ENCODE assay signal across 7 mouse cellular contexts in the genomic region with DNA sequence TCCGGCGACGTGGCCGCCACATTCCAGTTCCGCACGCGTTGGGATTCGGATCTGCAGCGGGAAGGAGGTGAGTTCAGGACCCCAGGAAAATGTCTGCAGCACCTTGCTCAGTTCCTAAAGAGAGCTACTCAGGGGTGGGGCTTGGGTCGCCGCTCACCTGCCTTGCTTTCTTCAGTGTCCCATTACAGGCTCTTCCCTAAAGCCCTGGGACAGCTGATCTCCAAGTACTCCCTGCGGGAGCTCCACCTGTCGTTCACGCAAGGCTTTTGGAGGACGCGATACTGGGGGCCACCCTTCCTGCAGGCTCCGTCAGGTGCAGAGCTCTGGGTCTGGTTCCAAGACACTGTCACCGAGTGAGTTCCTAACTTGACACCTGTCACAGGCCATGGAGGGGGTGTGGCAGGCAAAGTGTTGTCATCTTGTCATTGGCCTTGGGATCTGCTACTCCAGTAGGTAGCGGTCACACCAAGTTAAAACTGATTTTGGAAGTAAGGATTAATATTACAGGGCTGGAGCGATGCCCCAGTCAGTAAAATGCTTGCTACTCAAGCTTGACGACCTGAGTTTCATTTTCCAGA. TPM values are rescaled to one million over a fixed set of nuclear protein-coding genes. Genes with fewer than 3 reads are reported as not detected.
DNase-seq lines count a peak whose midpoint lies in the region; ATAC-seq lines count a peak whose summit lies in the region.

No protein-coding gene starts in this region.

- peaks cover 19% of the 10 kb centered on the region for H3K36me3 ChIP-seq in lung, embryonic 15.5 days
- H3K36me3 ChIP-seq in embryonic facial prominence, embryonic 14.5 days (ENCODE audit: control insufficient read depth, insufficient read depth, low read length) = peaks cover 36% of the 10 kb centered on the region
- peaks cover 30% of the 10 kb centered on the region for H3K36me3 ChIP-seq in neural tube, embryonic 12.5 days

- H3K9me3 ChIP-seq in lung, embryonic 15.5 days = no peaks in the 10 kb centered on the region
- no peaks in the 10 kb centered on the region for H3K9me3 ChIP-seq in embryonic facial prominence, embryonic 14.5 days (ENCODE audit: control insufficient read depth, low read length)
- H3K9me3 ChIP-seq in neural tube, embryonic 12.5 days = no peaks in the 10 kb centered on the region

- H3K27ac ChIP-seq in lung, embryonic 15.5 days = no peak overlapping the region
- no peak overlapping the region for H3K27ac ChIP-seq in embryonic facial prominence, embryonic 14.5 days (replicated peaks; ENCODE audit: low read depth, low read length)
- H3K27ac ChIP-seq in neural tube, embryonic 12.5 days = no peak overlapping the region

- peak overlapping the region; percentile 85 for H3K4me2 ChIP-seq in lung, embryonic 15.5 days
- H3K4me2 ChIP-seq in embryonic facial prominence, embryonic 14.5 days (ENCODE audit: low read depth, low read length) = peak overlapping the region; percentile 79
- peak overlapping the region; percentile 98 for H3K4me2 ChIP-seq in neural tube, embryonic 12.5 days (replicated peaks)

- H3K4me1 ChIP-seq in lung, embryonic 15.5 days = peaks cover 13% of the 10 kb centered on the region
- H3K4me1 ChIP-seq in embryonic facial prominence, embryonic 14.5 days (ENCODE audit: control insufficient read depth, insufficient read depth, low read length) = 0 out of 2 replicates have a peak, but pooled peaks cover 12% of the 10 kb centered on the region
- peaks cover 7% of the 10 kb centered on the region; the same call in 1 of the 2 replicates for H3K4me1 ChIP-seq in neural tube, embryonic 12.5 days

- 6% methylated on average over 21 of the region's 21 CpGs for WGBS in lung, embryonic 15.5 days
- 7% methylated on average over 21 of the region's 21 CpGs for WGBS in embryonic facial prominence, embryonic 14.5 days
- WGBS in neural tube, embryonic 12.5 days = 7% methylated on average over 21 of the region's 21 CpGs

- peak overlapping the region; percentile 80 for H3K4me3 ChIP-seq in lung, embryonic 15.5 days
- peak overlapping the region; percentile 75 for H3K4me3 ChIP-seq in embryonic facial prominence, embryonic 14.5 days (ENCODE audit: low read depth, low read length)
- peak overlapping the region; percentile 85 for H3K4me3 ChIP-seq in neural tube, embryonic 12.5 days

- H3K27me3 ChIP-seq in lung, embryonic 15.5 days = no peaks in the 10 kb centered on the region
- H3K27me3 ChIP-seq in embryonic facial prominence, embryonic 14.5 days (replicated peaks; ENCODE audit: control insufficient read depth, insufficient read depth, low read length) = no peaks in the 10 kb centered on the region
- no peaks in the 10 kb centered on the region for H3K27me3 ChIP-seq in neural tube, embryonic 12.5 days (replicated peaks)

- ATAC-seq in lung, embryonic 15.5 days (ENCODE audit: borderline replicate concordance, extremely low read depth, low FRiP score, low TSS enrichment) = no peak
- ATAC-seq in embryonic facial prominence, embryonic 14.5 days (ENCODE audit: low read depth) = no peak; the same call in none of the 2 replicates
- ATAC-seq in inflammation-experienced regulatory T-cells, adult 6 months = peak; percentile 11
- ATAC-seq in neural tube, embryonic 12.5 days (ENCODE audit: low FRiP score, low read depth) = peak; percentile 23; the same call in 1 of the 2 replicates

- H3K9ac ChIP-seq in lung, embryonic 15.5 days = peak overlapping the region; percentile 61
- peak overlapping the region; percentile 71 for H3K9ac ChIP-seq in embryonic facial prominence, embryonic 14.5 days (ENCODE audit: low read depth, low read length)
- peak overlapping the region; percentile 69 for H3K9ac ChIP-seq in neural tube, embryonic 12.5 days

- DNase-seq in lung, postnatal 4 days = no peak
- DNase-seq in embryonic facial prominence, embryonic 14.5 days (ENCODE audit: low spot score) = peak; percentile 23
- no peak for DNase-seq in embryo, embryonic 11 days
- no peak for DNase-seq in left cerebral cortex, adult 9 months (ENCODE audit: low spot score in 2 of 2)

RNA-seq across cellular contexts. Expression of gene Pigt, which starts 0.5 kb away (rescaled TPM):
- 60.8 and 64.6 TPM in 2 replicates for polyA plus RNA-seq in lung, embryonic 15.5 days (2015; fragmentation: Nextera tagmentation; extraction: Ambion mirVana)
- polyA plus RNA-seq in embryonic facial prominence, embryonic 14.5 days (2014; fragmentation: Nextera tagmentation; extraction: Ambion mirVana) = 72.9 and 76.9 TPM in 2 replicates
- polyA plus RNA-seq in inflammation-experienced regulatory T-cells, adult 6 months (2017; shearing (Covaris generic)) = 10 to 100 TPM; 13.6 to 36.2 (median 30.9) TPM
- polyA plus RNA-seq in neural tube, embryonic 12.5 days (2016; fragmentation: Nextera tagmentation; extraction: Ambion mirVana) = 50.0 and 55.3 TPM in 2 replicates

RNA-seq across cellular contexts. Expression of gene Dbndd2, which starts 11.9 kb away (rescaled TPM):
- polyA plus RNA-seq in lung, embryonic 15.5 days (2015; fragmentation: Nextera tagmentation; extraction: Ambion mirVana) = 8.8 and 10.1 TPM in 2 replicates
- polyA plus RNA-seq in embryonic facial prominence, embryonic 14.5 days (2014; fragmentation: Nextera tagmentation; extraction: Ambion mirVana) = 4.1 and 10.5 TPM in 2 replicates
- polyA plus RNA-seq in inflammation-experienced regulatory T-cells, adult 6 months (2017; shearing (Covaris generic)) = 1 to 10 TPM; 1.5 to 7.5 (median 7.1) TPM
- polyA plus RNA-seq in neural tube, embryonic 12.5 days (2016; fragmentation: Nextera tagmentation; extraction: Ambion mirVana) = 5.8 and 7.0 TPM in 2 replicates

RNA-seq across cellular contexts. Expression of gene Trp53tg5, which starts 24.3 kb away (rescaled TPM):
- polyA plus RNA-seq in lung, embryonic 15.5 days (2015; fragmentation: Nextera tagmentation; extraction: Ambion mirVana) = not detected in 2 replicates
- polyA plus RNA-seq in embryonic facial prominence, embryonic 14.5 days (2014; fragmentation: Nextera tagmentation; extraction: Ambion mirVana) = not detected in 2 replicates
- polyA plus RNA-seq in inflammation-experienced regulatory T-cells, adult 6 months (2017; shearing (Covaris generic)) = not detected
- polyA plus RNA-seq in neural tube, embryonic 12.5 days (2016; fragmentation: Nextera tagmentation; extraction: Ambion mirVana) = not detected in 2 replicates

RNA-seq across cellular contexts. Expression of gene Gm20458, which starts 37.0 kb away (rescaled TPM):
- 17.1 and 17.6 TPM in 2 replicates for polyA plus RNA-seq in lung, embryonic 15.5 days (2015; fragmentation: Nextera tagmentation; extraction: Ambion mirVana)
- 12.5 and 14.7 TPM in 2 replicates for polyA plus RNA-seq in embryonic facial prominence, embryonic 14.5 days (2014; fragmentation: Nextera tagmentation; extraction: Ambion mirVana)
- polyA plus RNA-seq in inflammation-experienced regulatory T-cells, adult 6 months (2017; shearing (Covaris generic)) = 1 to 10 TPM in 1 of 3 experiments, not detected in 2; 4.5 TPM
- 6.0 and 6.5 TPM in 2 replicates for polyA plus RNA-seq in neural tube, embryonic 12.5 days (2016; fragmentation: Nextera tagmentation; extraction: Ambion mirVana)

RNA-seq across cellular contexts. Expression of gene Sys1, which starts 41.0 kb away (rescaled TPM):
- 65.8 and 69.0 TPM in 2 replicates for polyA plus RNA-seq in lung, embryonic 15.5 days (2015; fragmentation: Nextera tagmentation; extraction: Ambion mirVana)
- 63.3 and 68.3 TPM in 2 replicates for polyA plus RNA-seq in embryonic facial prominence, embryonic 14.5 days (2014; fragmentation: Nextera tagmentation; extraction: Ambion mirVana)
- 10 to 100 TPM; 10.4 to 35.1 (median 25.4) TPM for polyA plus RNA-seq in inflammation-experienced regulatory T-cells, adult 6 months (2017; shearing (Covaris generic))
- 72.8 and 82.7 TPM in 2 replicates for polyA plus RNA-seq in neural tube, embryonic 12.5 days (2016; fragmentation: Nextera tagmentation; extraction: Ambion mirVana)

Comparison
In these comparisons a context has a peak if more than half of its experiments do, and no peak if none do; other contexts are left out.
1. ATAC-seq: peak in inflammation-experienced regulatory T-cells, adult 6 months (single experiment) and neural tube, embryonic 12.5 days (single experiment); none in lung, embryonic 15.5 days (single experiment) and embryonic facial prominence, embryonic 14.5 days (single experiment).
2. Peak in every context shown above with its lines, with median percentiles within 50 percentile points of each other: H3K4me2 ChIP-seq, H3K4me3 ChIP-seq and H3K9ac ChIP-seq.